Mouse (Mus musculus): Measurements from ENCODE around the gene Plekhj1. TPM values are rescaled to one million over a fixed set of nuclear protein-coding genes. Genes with fewer than 3 reads are reported as not detected.
"Not testable (repeated sequence)": the region's sequence is repeated elsewhere in the genome, so short reads cannot be mapped to it uniquely, and the experiment has no call there.

Plekhj1 gene
- total RNA-seq, 2 experiments from 2014 or later = 69.0 to 87.2 TPM

DNA sequence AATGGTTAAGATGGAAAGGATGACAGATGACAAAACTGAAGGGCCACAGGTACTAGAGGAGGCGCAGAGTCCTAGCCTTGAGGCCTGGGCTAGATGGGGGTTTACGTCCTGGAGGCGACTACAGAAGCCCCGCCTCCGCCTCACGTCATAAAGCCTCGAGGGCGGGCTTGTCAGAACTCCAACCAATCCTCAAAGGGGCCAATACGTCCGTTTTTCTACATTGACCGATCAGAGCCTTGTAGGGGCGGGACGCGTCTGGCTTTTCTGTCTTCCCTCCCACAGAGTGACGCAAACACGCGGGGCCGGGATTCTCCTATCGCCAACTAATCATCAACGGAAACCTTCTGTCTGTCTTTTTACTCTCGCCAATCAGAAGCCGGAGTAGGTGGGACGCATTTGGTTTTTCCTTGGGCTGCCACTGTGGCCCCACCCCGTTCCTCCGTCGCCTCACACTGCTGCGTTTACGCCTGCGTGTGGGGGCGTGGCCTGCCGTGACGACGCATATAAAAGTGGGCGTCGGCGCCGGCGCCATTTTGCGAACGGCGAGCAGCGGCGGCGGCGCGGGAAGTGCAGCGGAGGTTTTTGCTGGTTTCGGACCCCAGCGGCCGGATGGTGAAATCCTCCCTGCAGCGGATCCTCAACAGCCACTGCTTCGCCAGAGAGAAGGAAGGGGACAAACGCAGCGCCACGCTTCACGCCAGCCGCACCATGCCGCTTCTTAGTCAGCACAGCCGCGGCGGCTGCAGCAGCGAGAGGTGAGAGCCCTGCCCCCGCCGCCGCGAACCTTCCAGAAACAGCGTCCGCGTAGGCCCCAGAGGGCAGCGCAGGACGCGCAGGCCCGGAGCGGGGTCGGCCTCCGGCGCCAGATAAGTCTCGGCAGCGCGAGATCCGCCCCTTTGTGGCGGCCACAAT lies 28.0 kb upstream of the Plekhj1 start, which contains the start of gene Oaz1:
Gene Oaz1 (plus strand): TSS at position 506 of the 912 bp plus-strand sequence.
- peak; percentile 95 to 96 for DNase-seq (ENCODE audit: low spot score in 2 of 2)

DNA sequence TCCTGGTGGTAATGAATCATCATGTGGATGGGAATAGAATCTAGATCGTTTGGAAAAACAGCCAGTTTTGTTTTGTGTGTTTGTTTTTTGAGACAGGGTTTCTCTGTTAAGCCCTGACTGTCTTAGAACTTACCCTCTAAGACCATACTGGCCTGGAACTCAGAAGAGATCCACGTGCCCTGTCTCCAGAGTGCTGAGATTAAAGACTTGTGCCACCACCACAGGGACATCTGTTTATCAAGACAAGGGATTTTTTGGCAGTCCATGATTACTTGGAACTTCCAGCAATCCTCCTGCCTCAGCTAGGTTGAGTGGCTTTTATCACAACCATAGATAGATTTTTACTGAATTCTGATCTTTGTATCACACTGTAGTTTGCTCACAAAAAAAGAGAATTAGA lies 26.4 kb upstream of the Plekhj1 start:
- no peak for DNase-seq (ENCODE audit: low spot score in 2 of 2)

- no peak for DNase-seq (ENCODE audit: low spot score in 2 of 2)
Measured at GRCm38 (mm10) chr10:80823847-80824643, 25.6 kb upstream of the Plekhj1 start.

- DNase-seq (ENCODE audit: low spot score in 2 of 2) = no peak
Measured at GRCm38 (mm10) chr10:80823316-80823715, 24.9 kb upstream of the Plekhj1 start.

DNA sequence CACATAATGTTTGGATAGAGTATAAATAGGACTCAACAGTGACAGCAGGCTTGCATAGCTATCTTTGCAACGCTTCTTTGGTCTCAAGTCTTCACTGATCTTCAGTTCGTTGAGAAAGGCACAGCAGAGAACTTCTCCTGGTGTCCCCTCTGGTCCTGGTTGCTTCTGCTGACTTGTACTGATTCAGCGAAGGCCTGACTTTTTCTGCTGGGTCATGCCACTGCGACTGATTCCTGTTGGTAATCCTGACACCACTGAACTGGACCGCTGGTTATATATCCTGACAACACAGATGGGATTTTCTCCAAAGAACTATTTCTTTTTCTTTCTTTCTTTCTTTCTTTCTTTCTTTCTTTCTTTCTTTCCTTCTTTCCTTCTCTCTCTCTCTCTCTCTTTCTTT lies 24.1 kb upstream of the Plekhj1 start:
- DNase-seq (ENCODE audit: low spot score in 2 of 2) = no peak

GRCm38 (mm10) chr10:80821991-80822390 lies 23.6 kb upstream of the Plekhj1 start:
- no peak for DNase-seq (ENCODE audit: low spot score in 2 of 2)

- DNase-seq (ENCODE audit: low spot score in 2 of 2) = no peak
Measured at GRCm38 (mm10) chr10:80819406-80819805, 21.0 kb upstream of the Plekhj1 start.

DNA sequence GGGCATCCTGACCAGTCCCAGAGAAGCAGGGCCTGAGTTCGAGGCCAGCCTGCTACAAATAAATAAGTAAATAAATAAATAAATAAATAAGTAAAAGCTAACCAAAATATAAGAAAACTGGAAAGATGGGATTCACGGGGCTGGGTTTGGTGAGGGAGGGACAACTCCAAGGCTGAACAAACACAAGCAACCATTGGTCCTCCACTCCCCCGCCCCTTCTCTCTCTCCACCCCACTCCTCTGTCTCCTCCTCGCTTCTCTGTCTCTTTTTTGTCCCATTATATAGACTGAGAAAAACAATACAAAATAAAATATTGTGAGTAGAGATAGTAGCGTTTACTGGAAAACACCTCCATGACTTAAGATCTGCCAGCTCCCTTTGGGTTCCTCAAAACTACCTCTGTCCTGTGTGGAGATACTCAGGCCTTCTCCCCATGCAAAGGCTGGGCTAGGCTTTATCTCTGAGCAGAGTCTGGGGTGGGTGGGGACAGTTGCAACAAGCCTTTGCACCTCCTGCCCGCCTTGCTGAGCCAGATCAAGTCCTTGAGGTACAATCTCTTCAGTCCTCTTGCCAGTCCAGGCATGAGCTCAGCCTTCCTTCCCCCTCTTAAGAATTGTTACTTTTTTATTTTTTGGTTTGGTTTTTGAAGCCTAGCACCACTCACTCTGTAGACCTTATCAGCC lies 20.3 kb upstream of the Plekhj1 start:
- no peak for DNase-seq (ENCODE audit: low spot score in 2 of 2)

GRCm38 (mm10) chr10:80817955-80818354 lies 19.5 kb upstream of the Plekhj1 start:
- DNase-seq (ENCODE audit: low spot score in 2 of 2) = not testable (repeated sequence)

GRCm38 (mm10) chr10:80817164-80817563 lies 18.7 kb upstream of the Plekhj1 start:
- no peak for DNase-seq (ENCODE audit: low spot score in 2 of 2)

DNA sequence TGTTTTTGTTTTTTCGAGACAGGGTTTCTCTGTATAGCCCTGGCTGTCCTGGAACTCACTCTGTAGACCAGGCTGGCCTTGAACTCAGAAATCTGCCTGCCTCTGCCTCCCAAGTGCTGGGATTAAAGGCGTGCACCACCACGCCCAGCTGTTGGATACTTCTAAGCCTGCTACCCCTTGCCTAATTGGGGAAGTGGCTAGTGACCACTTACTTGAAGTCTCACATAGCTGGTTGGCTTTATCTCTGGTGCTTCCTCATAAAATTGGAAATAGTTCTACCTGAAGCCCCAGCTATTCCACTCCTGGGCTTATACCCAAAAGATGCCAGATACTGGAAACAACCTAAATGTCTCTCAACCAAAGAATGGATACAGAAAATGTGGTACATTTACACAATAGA lies 17.9 kb upstream of the Plekhj1 start:
- DNase-seq (ENCODE audit: low spot score in 2 of 2) = not testable (repeated sequence)

DNA sequence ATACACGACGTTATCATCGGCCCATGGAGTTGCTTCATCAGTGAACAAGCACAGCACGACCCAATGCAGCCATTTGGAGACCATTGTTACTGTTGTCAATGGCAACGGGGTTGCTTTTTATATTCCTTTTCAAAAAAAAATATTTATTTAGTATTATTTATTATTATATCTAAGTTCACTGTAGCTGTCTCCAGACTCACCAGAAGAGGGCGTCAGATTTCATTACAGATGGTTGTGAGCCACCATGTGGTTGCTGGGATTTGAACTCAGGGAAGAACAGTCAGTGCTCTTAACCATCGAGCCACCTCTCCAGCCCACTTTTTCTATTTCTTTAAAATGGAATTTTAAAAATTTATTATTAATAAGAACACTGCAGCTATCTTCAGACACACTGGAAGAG lies 16.4 kb upstream of the Plekhj1 start:
- DNase-seq (ENCODE audit: low spot score in 2 of 2) = no peak

DNA sequence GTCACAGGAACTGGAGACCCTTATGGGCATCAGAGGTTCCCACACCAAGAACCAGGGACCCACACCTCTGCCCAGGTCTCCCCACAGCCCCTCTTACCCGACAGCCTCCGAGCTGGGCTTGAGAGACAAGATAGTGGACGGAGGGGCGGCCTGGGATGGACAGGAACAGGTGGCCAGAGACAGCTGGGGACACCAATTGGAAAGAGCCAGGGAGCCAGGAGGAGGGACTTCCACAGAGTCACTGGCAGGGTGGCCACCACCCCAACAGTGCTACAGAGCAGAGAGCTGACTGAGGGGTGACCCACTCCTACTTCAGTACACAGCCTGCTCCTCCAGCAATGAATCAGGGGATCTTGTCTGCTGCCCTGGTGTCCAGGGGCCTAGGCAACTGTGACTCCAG lies 14.9 kb upstream of the Plekhj1 start, which contains the start of gene Jsrp1:
Gene Jsrp1 (minus strand): TSS at position 133 of the 400 bp plus-strand sequence.
- DNase-seq (ENCODE audit: low spot score in 2 of 2) = no peak

GRCm38 (mm10) chr10:80812391-80813041 lies 14.1 kb upstream of the Plekhj1 start:
- no peak for DNase-seq (ENCODE audit: low spot score in 2 of 2)

- peak in 1 of 2 experiments; percentile 66 for DNase-seq (ENCODE audit: low spot score in 2 of 2)
Measured at GRCm38 (mm10) chr10:80810084-80810483, 11.7 kb upstream of the Plekhj1 start.

DNA sequence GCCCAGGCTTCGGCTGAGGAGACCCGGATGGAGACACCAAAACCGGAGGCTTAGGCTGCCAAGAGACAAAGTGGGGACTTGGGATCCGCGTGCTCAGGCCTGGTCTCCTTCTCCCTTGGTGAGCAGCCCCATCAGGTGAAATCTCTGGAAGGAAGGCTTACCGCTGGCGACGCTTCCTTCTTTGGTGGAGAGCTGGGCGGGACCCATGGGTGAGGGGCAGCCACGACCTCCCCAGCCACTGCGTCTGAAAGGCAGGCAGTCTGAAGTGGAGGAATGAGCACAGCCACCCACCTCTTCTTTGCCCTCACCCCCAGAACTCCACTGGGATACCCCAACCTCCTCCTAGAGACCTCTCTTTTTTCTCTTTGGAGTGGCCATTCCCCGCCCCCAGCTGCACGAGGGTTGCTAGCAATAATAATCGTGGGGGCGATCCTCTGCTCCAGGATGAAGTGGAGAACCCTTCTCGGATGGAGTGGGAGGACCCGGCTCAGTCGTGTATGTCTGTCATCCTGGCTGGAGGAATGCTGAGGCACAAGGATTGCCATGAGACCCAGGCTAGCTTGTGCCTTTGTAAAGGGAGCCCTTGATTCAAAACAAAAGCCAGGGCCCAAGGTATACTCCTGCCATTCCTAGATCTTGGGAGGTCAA lies 10.7 kb upstream of the Plekhj1 start:
- no peak for DNase-seq (ENCODE audit: low spot score in 2 of 2)

DNA sequence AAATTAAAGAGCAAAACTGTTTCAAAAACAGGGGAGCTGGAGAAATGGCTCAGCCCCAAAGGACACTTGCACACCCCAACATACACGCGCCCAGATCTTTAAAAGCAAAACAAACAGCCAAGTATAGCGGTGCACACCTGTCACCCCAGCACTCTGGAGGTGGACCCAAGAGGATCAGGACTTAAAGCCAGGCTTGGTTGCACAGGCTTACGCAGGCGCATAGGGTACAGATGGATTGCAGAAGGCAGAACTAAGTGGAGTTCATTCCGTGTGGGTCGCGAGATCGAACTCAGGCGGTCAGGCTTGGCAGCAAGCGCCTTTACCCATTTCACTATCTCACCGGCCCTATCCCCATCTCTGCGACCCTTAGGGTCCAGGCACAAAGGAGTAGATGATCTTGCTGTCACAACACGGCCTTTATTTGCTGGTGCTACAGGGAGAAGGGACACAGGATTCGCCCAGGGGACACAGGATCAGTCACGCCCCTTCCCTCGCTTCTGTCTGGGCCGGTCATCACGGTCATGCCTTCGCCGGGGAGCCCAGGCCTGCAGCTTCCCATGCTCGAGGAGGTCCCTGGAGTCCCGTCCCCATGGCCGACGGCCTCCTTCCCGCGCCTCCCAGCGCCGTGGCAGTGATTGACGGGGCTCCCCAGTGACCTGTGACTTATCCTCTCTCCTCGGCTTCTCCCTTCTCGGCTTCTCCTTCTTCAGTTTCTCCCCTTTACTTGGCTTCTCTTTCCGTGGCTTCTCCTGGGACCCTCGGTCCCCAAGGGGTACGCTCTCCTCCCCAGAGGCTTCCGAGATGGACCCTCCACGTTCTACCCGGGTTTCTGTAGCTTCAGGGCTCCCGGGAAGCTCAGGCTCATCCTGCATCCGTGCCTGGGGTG lies 9.9 kb upstream of the Plekhj1 start:
- DNase-seq (ENCODE audit: low spot score in 2 of 2) = no peak

GRCm38 (mm10) chr10:80807057-80807627 lies 8.7 kb upstream of the Plekhj1 start:
- DNase-seq (ENCODE audit: low spot score in 2 of 2) = peak; percentile 65 to 72
